Mouse (Mus musculus) CH12.LX (cell line): ENCODE data around the gene Anp32e.
A peak's percentile ranks its signal among the peaks of the same experiment; 100 is the strongest.

ENCODE experiments used
- BHLHE40 ChIP-seq: IDR thresholded peaks from 2 replicates; pipeline ENCODE4 v1.6.1; 2011; ENCODE audit warnings: mild to moderate bottlenecking, low read depth, low read length, improper control_type of control experiment
- CTCF ChIP-seq, 2 experiments: IDR thresholded peaks in 1 of 2; conservative IDR thresholded peaks in 1 of 2; 2 replicates each; pipeline ENCODE4 v1.5.1; 2011 to 2012; ENCODE audit warnings: low read depth in 2 of 2, low read length in 2 of 2, improper control_type of control experiment in 1 of 2, inconsistent platforms in 1 of 2, mild to moderate bottlenecking in 1 of 2, moderate library complexity in 1 of 2
- EP300 ChIP-seq: IDR thresholded peaks from 2 replicates; pipeline ENCODE4 v1.6.1; 2011; ENCODE audit warnings: low read length, improper control_type of control experiment
- HCFC1 ChIP-seq: IDR thresholded peaks from 2 replicates; pipeline ENCODE4 v1.6.1; 2012; ENCODE audit warnings: low read depth, mild to moderate bottlenecking, inconsistent platforms, low read length, improper control_type of control experiment
- JUND ChIP-seq: conservative IDR thresholded peaks from 2 replicates; pipeline ENCODE4 v1.6.1; 2011; ENCODE audit warnings: low read depth, low read length, improper control_type of control experiment
- MAZ ChIP-seq: IDR thresholded peaks from 2 replicates; pipeline ENCODE4 v1.6.1; 2012; ENCODE audit warnings: low read depth, mild to moderate bottlenecking, inconsistent platforms, low read length, improper control_type of control experiment, moderate library complexity
- MYC ChIP-seq: IDR thresholded peaks from 2 replicates; pipeline ENCODE4 v1.6.1; 2011; ENCODE audit warnings: low read depth, mild to moderate bottlenecking, improper control_type of control experiment, low read length
- POLR2A ChIP-seq: IDR thresholded peaks from 2 replicates; pipeline ENCODE4 v1.6.1; 2011; ENCODE audit warnings: low read depth, mild to moderate bottlenecking, improper control_type of control experiment, low read length
- TCF12 ChIP-seq: IDR thresholded peaks from 2 replicates; pipeline ENCODE4 v1.6.1; 2014; ENCODE audit warnings: low read depth, mild to moderate bottlenecking, inconsistent platforms, low read length, improper control_type of control experiment
- USF2 ChIP-seq: conservative IDR thresholded peaks from 2 replicates; pipeline ENCODE4 v1.6.1; 2011; ENCODE audit warnings: low read depth, low read length, improper control_type of control experiment
- ZC3H11A ChIP-seq: IDR thresholded peaks from 2 replicates; pipeline ENCODE4 v1.6.1; 2012; ENCODE audit warnings: low read depth, mild to moderate bottlenecking, inconsistent platforms, low read length, improper control_type of control experiment
- ZKSCAN1 ChIP-seq: IDR thresholded peaks from 2 replicates; pipeline ENCODE4 v1.6.1; 2012; ENCODE audit warnings: low read depth, inconsistent platforms, low read length, improper control_type of control experiment, borderline replicate concordance
- ZNF384 ChIP-seq: IDR thresholded peaks from 2 replicates; pipeline ENCODE4 v1.6.1; 2012; ENCODE audit warnings: low read depth, low read length, improper control_type of control experiment, inconsistent platforms

DNA sequence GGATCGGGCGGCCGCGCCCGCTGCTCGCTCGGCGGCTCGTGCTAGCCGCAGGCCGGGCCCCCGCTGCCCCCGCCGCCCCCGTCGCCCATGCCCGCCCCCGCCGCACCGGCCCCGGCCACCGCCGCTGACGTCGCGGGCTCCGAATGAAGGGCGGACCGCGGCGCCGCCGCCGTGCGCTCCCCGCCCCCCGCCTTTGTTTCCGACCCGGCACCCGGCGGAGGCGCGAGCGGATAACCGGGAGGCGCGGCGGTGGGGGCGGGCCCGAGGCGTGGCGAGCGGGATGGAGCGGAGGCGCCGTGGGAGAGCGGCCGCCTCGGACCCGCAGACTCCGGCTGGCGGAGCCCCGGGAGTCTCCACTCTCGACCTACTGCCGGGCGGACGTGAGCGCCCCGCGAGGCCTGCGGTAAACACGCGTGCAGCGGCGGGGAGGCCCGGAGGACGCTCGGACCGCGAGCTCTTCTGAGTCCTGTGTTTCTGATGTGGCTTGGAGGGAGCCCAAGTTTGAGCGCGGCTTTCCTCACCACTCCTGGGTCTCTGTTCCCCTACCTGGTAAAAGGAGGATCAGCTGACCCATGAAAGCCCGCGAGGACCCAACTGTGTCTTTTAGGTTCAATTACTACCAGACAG, 66.9 kb downstream of the Anp32e start, which contains the start of gene Plekho1:
- no peak for TF ChIP-seq ZNF384
- TF ChIP-seq CTCF (conservative IDR thresholded peaks at IDR 0.05 in 1 of 2, IDR thresholded peaks at IDR 0.05 in 1 of 2; ENCODE audit: low read depth in 2 of 2, low read length in 2 of 2) = no peak
- TF ChIP-seq MYC = no peak
- TF ChIP-seq POLR2A = peak; percentile 31; the same call in 1 of the 2 replicates
- no peak for TF ChIP-seq EP300
- TF ChIP-seq BHLHE40 = peak; percentile 67
- no peak for TF ChIP-seq ZKSCAN1
- no peak for TF ChIP-seq HCFC1
- no peak for TF ChIP-seq MAZ
- no peak for TF ChIP-seq USF2
- TF ChIP-seq JUND = no peak
- peak; percentile 22; the same call in 1 of the 2 replicates for TF ChIP-seq TCF12
- TF ChIP-seq ZC3H11A = no peak
